Mouse (Mus musculus): ENCODE results near the gene Lims1. TPM values are rescaled to one million over a fixed set of nuclear protein-coding genes. Genes with fewer than 3 reads are reported as not detected.

Gene Lims1
- polyA plus RNA-seq, 1 experiment: 19.9 TPM

- Histone ChIP-seq H3K4me3 (ENCODE audit: insufficient read depth, low read length) (no peak overlapping the region), H3K4me1 (ENCODE audit: control insufficient read depth, insufficient read depth, low read length) (peaks cover 12% of the 10 kb centered on the region), H3K27ac (ENCODE audit: insufficient read depth, low read length) (peak overlapping the region; percentile 64)
- TF ChIP-seq CTCF (IDR thresholded peaks at IDR 0.05; ENCODE audit: extremely low read depth, insufficient read depth, low read length) (no peak), POLR2A (IDR thresholded peaks at IDR 0.05; ENCODE audit: extremely low read depth, insufficient read depth, low read length) (no peak)
These were observed 82.2 kb downstream of the Lims1 start for GRCm38 (mm10) chr10:58405285-58405948.

GRCm38 (mm10) chr10:58405949-58406305 lies 82.7 kb downstream of the Lims1 start:
- no peak for TF ChIP-seq CTCF (IDR thresholded peaks at IDR 0.05; ENCODE audit: extremely low read depth, insufficient read depth, low read length)
- TF ChIP-seq POLR2A (IDR thresholded peaks at IDR 0.05; ENCODE audit: extremely low read depth, insufficient read depth, low read length): no peak
- peak overlapping the region; percentile 64; the same call in 1 of the 2 replicates for H3K27ac ChIP-seq (ENCODE audit: insufficient read depth, low read length)
- H3K4me3 ChIP-seq (ENCODE audit: insufficient read depth, low read length): no peak overlapping the region
- H3K4me1 ChIP-seq (ENCODE audit: control insufficient read depth, insufficient read depth, low read length): peaks cover 12% of the 10 kb centered on the region

- Histone ChIP-seq H3K4me1 (ENCODE audit: control insufficient read depth, insufficient read depth, low read length) (no peaks in the 10 kb centered on the region), H3K27ac (ENCODE audit: insufficient read depth, low read length) (no peak overlapping the region), H3K4me3 (ENCODE audit: insufficient read depth, low read length) (no peak overlapping the region)
- TF ChIP-seq POLR2A (IDR thresholded peaks at IDR 0.05; ENCODE audit: extremely low read depth, insufficient read depth, low read length) (no peak), CTCF (IDR thresholded peaks at IDR 0.05; ENCODE audit: extremely low read depth, insufficient read depth, low read length) (no peak)
These were observed 89.1 kb downstream of the Lims1 start for GRCm38 (mm10) chr10:58412331-58412730.

- H3K4me1 ChIP-seq (ENCODE audit: control insufficient read depth, insufficient read depth, low read length): no peaks in the 10 kb centered on the region
- TF ChIP-seq POLR2A (IDR thresholded peaks at IDR 0.05; ENCODE audit: extremely low read depth, insufficient read depth, low read length) (no peak), CTCF (IDR thresholded peaks at IDR 0.05; ENCODE audit: extremely low read depth, insufficient read depth, low read length) (no peak)
- no peak overlapping the region for H3K4me3 ChIP-seq (ENCODE audit: insufficient read depth, low read length)
- no peak overlapping the region for H3K27ac ChIP-seq (ENCODE audit: insufficient read depth, low read length)
These were observed 89.6 kb downstream of the Lims1 start for GRCm38 (mm10) chr10:58412852-58413251.

GRCm38 (mm10) chr10:58416702-58417101 lies 93.4 kb downstream of the Lims1 start:
- TF ChIP-seq POLR2A (IDR thresholded peaks at IDR 0.05; ENCODE audit: extremely low read depth, insufficient read depth, low read length): no peak
- no peak for TF ChIP-seq CTCF (IDR thresholded peaks at IDR 0.05; ENCODE audit: extremely low read depth, insufficient read depth, low read length)
- no peak overlapping the region for H3K27ac ChIP-seq (ENCODE audit: insufficient read depth, low read length)
- H3K4me1 ChIP-seq (ENCODE audit: control insufficient read depth, insufficient read depth, low read length): no peaks in the 10 kb centered on the region

GRCm38 (mm10) chr10:58418290-58418971 lies 95.2 kb downstream of the Lims1 start:
- H3K4me1 ChIP-seq (ENCODE audit: control insufficient read depth, insufficient read depth, low read length): no peaks in the 10 kb centered on the region
- no peak overlapping the region for H3K27ac ChIP-seq (ENCODE audit: insufficient read depth, low read length)
- H3K4me3 ChIP-seq (ENCODE audit: insufficient read depth, low read length): no peak overlapping the region
- TF ChIP-seq POLR2A (IDR thresholded peaks at IDR 0.05; ENCODE audit: extremely low read depth, insufficient read depth, low read length) (no peak), CTCF (IDR thresholded peaks at IDR 0.05; ENCODE audit: extremely low read depth, insufficient read depth, low read length) (no peak)

More at GRCm38 (mm10) chr10:58416702-58417101, 93.4 kb downstream of the Lims1 start:
- no peak overlapping the region for H3K4me3 ChIP-seq (ENCODE audit: insufficient read depth, low read length)

- no peak for TF ChIP-seq POLR2A (IDR thresholded peaks at IDR 0.05; ENCODE audit: extremely low read depth, insufficient read depth, low read length)
- no peak for TF ChIP-seq CTCF (IDR thresholded peaks at IDR 0.05; ENCODE audit: extremely low read depth, insufficient read depth, low read length)
- Histone ChIP-seq H3K27ac (ENCODE audit: insufficient read depth, low read length) (no peak overlapping the region), H3K4me3 (ENCODE audit: insufficient read depth, low read length) (no peak overlapping the region), H3K4me1 (ENCODE audit: control insufficient read depth, insufficient read depth, low read length) (no peaks in the 10 kb centered on the region)
These were observed 104.7 kb downstream of the Lims1 start for GRCm38 (mm10) chr10:58427930-58428329.

- no peaks in the 10 kb centered on the region; the same call in 1 of the 2 replicates for H3K4me1 ChIP-seq (ENCODE audit: control insufficient read depth, insufficient read depth, low read length)
- TF ChIP-seq POLR2A (IDR thresholded peaks at IDR 0.05; ENCODE audit: extremely low read depth, insufficient read depth, low read length): no peak
- no peak for TF ChIP-seq CTCF (IDR thresholded peaks at IDR 0.05; ENCODE audit: extremely low read depth, insufficient read depth, low read length)
- H3K4me3 ChIP-seq (ENCODE audit: insufficient read depth, low read length): peak overlapping the region; percentile 49
- peak overlapping the region; percentile 52 for H3K27ac ChIP-seq (ENCODE audit: insufficient read depth, low read length)
These were observed 122.6 kb downstream of the Lims1 start for GRCm38 (mm10) chr10:58445850-58446249.

GRCm38 (mm10) chr10:58446384-58447279 lies 123.4 kb downstream of the Lims1 start, which contains the start of gene Ranbp2:
TSS of gene Ranbp2 (plus strand) at chr10:58446920.
- H3K4me3 ChIP-seq (ENCODE audit: insufficient read depth, low read length): peak within 1 kb of the TSS; percentile 49
- peak within 1 kb of the TSS; percentile 92 for H3K27ac ChIP-seq (ENCODE audit: insufficient read depth, low read length)
- H3K4me1 ChIP-seq (ENCODE audit: control insufficient read depth, insufficient read depth, low read length): no peaks in the 10 kb centered on the region; the same call in 1 of the 2 replicates
- no peak for TF ChIP-seq CTCF (IDR thresholded peaks at IDR 0.05; ENCODE audit: extremely low read depth, insufficient read depth, low read length)
- peak; percentile 82 for TF ChIP-seq POLR2A (IDR thresholded peaks at IDR 0.05; ENCODE audit: extremely low read depth, insufficient read depth, low read length)
